Mouse (Mus musculus): ENCODE results near the gene Wfdc2. TPM values are rescaled to one million over a fixed set of nuclear protein-coding genes. Genes with fewer than 3 reads are reported as not detected.
A peak's percentile ranks its signal among the peaks of the same experiment; 100 is the strongest.

Wfdc2 gene
- polyA plus RNA-seq, 1 experiment from 2014 or later, result 15.4 TPM

DNA sequence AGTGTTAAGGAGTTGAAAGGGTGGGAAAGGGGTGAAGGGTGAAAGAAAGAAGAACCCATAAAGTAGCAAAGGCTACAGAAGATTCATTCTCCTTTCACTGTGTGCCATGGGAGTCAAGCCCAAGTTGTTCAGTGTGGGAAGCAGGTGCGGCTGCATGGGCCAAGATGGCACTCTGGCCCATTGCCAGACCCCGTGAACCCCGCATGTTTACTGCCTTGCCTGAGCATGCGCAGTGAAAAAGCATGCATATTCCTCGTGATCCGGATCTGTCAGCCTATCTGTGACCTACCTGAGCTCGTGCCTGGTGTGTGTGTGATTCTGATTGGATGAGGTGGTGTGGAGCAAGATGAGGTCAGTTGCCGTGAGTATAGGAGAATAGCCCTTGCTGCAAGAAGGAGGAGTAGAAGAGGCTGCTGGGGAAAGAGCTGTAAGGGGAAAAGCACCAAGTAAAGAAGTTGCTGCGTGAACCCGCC lies 38.9 kb upstream of the Wfdc2 start:
- Histone ChIP-seq H3K36me3 (ENCODE audit: poor library complexity, severe bottlenecking) (no peaks in the 10 kb centered on the region), H3K27me3 (no peaks in the 10 kb centered on the region), H3K27ac (no peak overlapping the region), H3K9ac (no peak overlapping the region), H3K4me1 (peaks cover 5% of the 10 kb centered on the region; the same call in 1 of the 2 replicates), H3K4me2 (no peak overlapping the region), H3K9me3 (replicated peaks) (peaks cover 8% of the 10 kb centered on the region; the same call in 1 of the 2 replicates), H3K4me3 (no peak overlapping the region)
- WGBS, result 76% methylated on average over 10 of the region's 10 CpGs
- ATAC-seq, result no peak

DNA sequence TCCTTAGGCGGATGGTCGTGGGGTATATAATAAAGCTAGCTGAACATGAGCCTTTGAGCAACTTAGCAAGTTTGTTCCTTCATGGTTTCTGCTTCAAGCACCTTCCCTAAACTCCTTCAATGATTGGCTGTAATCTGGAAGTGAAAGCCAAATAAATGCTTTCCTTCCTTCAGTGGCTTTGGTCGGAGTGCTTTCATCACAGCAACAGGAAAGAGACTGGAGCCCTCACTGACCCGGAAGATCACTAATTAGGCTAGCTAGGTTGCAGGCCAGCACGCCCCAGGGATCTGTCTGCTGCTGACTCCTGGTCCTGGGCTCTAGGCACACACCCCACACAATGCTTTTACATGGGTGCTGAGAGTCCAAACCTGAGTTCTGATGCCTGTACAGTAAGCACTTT lies 33.7 kb upstream of the Wfdc2 start:
- no peak for ATAC-seq
- Histone ChIP-seq H3K4me1 (no peaks in the 10 kb centered on the region), H3K4me3 (no peak overlapping the region), H3K9me3 (replicated peaks) (peaks cover 8% of the 10 kb centered on the region; the same call in 1 of the 2 replicates), H3K9ac (no peak overlapping the region), H3K36me3 (ENCODE audit: poor library complexity, severe bottlenecking) (no peaks in the 10 kb centered on the region), H3K4me2 (no peak overlapping the region), H3K27ac (no peak overlapping the region), H3K27me3 (no peaks in the 10 kb centered on the region)
- 63% methylated on average over 5 of the region's 5 CpGs for WGBS

DNA sequence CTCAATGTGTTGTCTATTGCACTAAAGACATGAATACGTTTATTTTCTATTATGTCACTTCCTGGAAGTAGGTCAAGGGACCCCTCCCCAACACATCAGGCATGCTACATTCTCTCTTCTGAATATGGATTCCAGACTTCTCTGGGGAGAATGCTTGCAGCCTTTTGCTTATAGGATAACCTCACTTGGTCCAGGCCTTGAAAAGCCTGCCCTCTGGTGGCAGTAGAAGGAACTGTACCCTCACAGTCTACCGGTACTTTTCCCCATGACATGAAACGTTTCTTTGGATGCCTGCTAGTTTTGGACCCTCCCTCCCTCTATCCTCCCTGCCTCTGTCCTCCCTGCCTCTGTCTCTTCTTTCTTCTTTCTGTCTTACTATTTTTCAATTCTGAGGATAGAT lies 31.0 kb upstream of the Wfdc2 start:
- Histone ChIP-seq H3K36me3 (ENCODE audit: poor library complexity, severe bottlenecking) (no peaks in the 10 kb centered on the region), H3K9me3 (replicated peaks) (peaks cover 7% of the 10 kb centered on the region; the same call in 1 of the 2 replicates), H3K4me2 (no peak overlapping the region), H3K27ac (no peak overlapping the region), H3K4me1 (no peaks in the 10 kb centered on the region), H3K9ac (no peak overlapping the region), H3K27me3 (no peaks in the 10 kb centered on the region), H3K4me3 (no peak overlapping the region)
- WGBS, result 5% methylated on average over 3 of the region's 3 CpGs
- ATAC-seq, result no peak

DNA sequence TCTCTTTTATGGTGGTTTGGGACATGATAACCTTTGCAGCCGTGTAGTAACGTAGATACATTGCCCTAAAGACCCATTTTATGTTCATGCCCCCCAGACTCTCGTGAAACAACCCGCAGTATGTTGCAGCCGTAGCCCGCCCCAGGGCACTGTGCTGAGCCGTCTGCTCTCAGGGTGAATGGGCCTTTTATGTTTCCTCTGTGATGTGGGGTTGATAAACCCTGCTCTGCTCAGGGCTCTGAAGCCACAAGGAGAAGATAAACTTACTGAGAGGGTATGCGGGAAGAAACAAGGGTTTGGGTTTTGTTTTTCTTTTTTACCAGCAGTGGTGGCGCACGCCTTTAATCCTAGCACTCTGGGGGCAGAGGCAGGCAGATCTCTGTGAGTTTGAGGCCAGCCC lies 27.9 kb upstream of the Wfdc2 start:
- Histone ChIP-seq H3K4me2 (no peak overlapping the region), H3K9me3 (replicated peaks) (no peaks in the 10 kb centered on the region), H3K4me3 (no peak overlapping the region), H3K9ac (no peak overlapping the region), H3K4me1 (no peaks in the 10 kb centered on the region), H3K27me3 (no peaks in the 10 kb centered on the region), H3K36me3 (ENCODE audit: poor library complexity, severe bottlenecking) (no peaks in the 10 kb centered on the region), H3K27ac (no peak overlapping the region)
- 84% methylated on average over 10 of the region's 10 CpGs for WGBS
- no peak for ATAC-seq

GRCm38 (mm10) chr2:164537003-164537402 lies 25.2 kb upstream of the Wfdc2 start:
- Histone ChIP-seq H3K9ac (no peak overlapping the region), H3K4me3 (no peak overlapping the region), H3K9me3 (replicated peaks) (no peaks in the 10 kb centered on the region), H3K4me2 (no peak overlapping the region), H3K27ac (no peak overlapping the region), H3K36me3 (ENCODE audit: poor library complexity, severe bottlenecking) (no peaks in the 10 kb centered on the region), H3K4me1 (no peaks in the 10 kb centered on the region), H3K27me3 (no peaks in the 10 kb centered on the region)
- no peak for ATAC-seq
- WGBS, result 82% methylated on average over 4 of the region's 4 CpGs

DNA sequence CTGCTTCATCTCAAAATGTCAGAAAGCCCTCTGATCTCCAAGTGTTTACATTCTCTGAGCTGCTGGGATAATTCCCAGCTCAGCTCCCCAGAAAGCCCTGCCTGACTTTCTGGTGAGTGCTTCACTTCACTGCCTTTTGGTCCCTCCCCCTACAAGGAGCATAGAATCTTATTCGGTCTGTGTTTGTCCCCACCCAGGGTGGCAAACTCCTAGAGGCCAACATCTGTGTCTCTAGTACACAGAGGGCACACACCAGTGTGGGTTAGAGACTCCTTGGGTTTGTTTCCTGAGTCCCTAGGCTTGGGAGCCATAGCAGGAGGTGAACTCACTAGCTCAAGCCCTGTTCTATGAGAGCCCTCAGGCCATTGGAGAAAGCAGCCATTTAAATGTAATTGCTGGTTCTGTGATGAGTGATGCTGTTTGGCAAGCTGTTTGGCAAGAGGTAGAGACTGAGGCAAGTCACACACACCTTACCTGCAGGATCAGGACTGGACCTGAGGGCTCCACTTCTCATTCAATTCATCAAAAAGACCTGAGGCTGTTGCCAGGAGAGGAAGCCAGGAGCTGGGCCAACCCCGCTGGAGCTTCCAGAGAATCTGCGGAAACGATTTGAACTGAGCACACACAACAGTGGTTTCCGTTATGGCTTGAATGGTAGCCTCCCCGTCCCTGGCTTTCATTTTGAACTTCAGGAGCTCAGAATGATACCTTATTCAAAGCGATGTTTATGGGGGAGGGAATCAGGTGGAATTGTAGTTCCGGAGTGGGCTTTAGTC lies 21.4 kb upstream of the Wfdc2 start:
- Histone ChIP-seq H3K4me3 (no peak overlapping the region), H3K27ac (no peak overlapping the region), H3K4me2 (no peak overlapping the region), H3K9ac (no peak overlapping the region), H3K4me1 (no peaks in the 10 kb centered on the region), H3K27me3 (no peaks in the 10 kb centered on the region; the same call in 1 of the 2 replicates), H3K36me3 (ENCODE audit: poor library complexity, severe bottlenecking) (no peaks in the 10 kb centered on the region), H3K9me3 (replicated peaks) (no peaks in the 10 kb centered on the region)
- 44% methylated on average over 8 of the region's 8 CpGs for WGBS
- no peak for ATAC-seq

DNA sequence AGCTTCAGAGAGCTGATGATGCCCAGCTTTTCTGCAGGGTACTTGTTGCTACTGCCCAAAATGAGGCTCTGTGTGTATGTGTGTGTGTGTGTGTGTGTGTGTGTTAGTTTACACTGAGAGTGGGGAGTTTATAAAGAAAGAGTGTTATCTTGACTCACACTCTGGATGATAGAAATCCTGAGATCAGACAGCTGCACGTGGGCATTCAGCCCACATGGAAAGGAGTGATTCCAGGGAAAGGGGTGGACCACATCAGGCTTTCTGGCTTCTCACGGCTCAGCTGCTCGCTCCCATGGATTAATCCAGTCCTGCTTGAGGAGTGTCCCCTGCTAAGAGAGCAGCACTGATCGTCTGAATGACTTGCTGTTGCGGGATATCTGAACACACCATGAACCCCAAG lies 20.1 kb upstream of the Wfdc2 start:
- Histone ChIP-seq H3K9me3 (replicated peaks) (no peaks in the 10 kb centered on the region), H3K27ac (no peak overlapping the region), H3K4me3 (no peak overlapping the region), H3K36me3 (ENCODE audit: poor library complexity, severe bottlenecking) (no peaks in the 10 kb centered on the region), H3K4me2 (no peak overlapping the region), H3K4me1 (no peaks in the 10 kb centered on the region), H3K9ac (no peak overlapping the region), H3K27me3 (no peaks in the 10 kb centered on the region; the same call in 1 of the 2 replicates)
- no peak for ATAC-seq
- WGBS, result 69% methylated on average over 5 of the region's 5 CpGs

DNA sequence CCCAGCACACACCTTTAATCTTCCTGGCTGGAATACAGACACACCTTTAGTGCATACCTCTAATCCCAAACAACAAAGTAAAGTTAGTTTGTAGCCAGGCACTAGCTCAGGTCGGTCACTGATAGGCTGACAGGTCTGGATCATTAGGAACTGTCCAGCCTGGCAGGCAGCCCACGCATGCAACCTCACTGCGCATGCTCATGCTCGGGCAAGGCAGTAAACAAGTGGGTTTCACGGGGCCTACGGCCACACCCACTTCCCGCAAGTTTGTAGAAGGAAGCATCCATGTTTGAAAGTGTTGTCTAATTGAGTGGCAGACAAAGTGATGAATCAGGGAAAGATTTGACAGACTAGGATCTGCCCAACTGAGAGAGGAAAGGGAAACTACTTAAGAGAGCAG lies 19.6 kb upstream of the Wfdc2 start:
- no peak overlapping the region for H3K4me2 ChIP-seq
- no peaks in the 10 kb centered on the region; the same call in 1 of the 2 replicates for H3K27me3 ChIP-seq
- H3K9me3 ChIP-seq (replicated peaks), result no peaks in the 10 kb centered on the region
- no peak overlapping the region for H3K27ac ChIP-seq
- 84% methylated on average over 7 of the region's 7 CpGs for WGBS
- no peaks in the 10 kb centered on the region for H3K4me1 ChIP-seq
- H3K4me3 ChIP-seq, result no peak overlapping the region
- no peaks in the 10 kb centered on the region for H3K36me3 ChIP-seq (ENCODE audit: poor library complexity, severe bottlenecking)
- no peak for ATAC-seq
- no peak overlapping the region for H3K9ac ChIP-seq

DNA sequence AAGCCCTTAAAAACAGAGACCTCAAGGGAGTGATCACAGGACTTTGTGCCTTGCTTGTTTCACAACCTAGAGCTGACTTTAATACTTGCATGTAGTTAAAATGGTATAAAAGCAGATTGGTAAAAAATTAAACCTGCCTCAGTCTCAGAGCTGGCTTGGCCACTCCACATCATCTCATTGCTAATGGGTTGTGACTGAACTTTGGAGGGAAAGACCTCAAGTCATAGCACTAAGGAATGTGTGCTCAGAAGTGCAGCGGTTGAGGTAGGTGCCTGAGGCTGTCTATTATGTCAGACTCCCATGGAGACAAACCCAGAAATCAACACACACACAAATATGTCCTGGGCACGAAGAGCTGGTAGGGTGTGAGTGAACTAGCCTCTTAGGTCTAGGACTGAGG lies 18.5 kb upstream of the Wfdc2 start:
- 62% methylated on average over 2 of the region's 2 CpGs for WGBS
- no peaks in the 10 kb centered on the region for H3K36me3 ChIP-seq (ENCODE audit: poor library complexity, severe bottlenecking)
- no peak for ATAC-seq
- no peak overlapping the region for H3K9ac ChIP-seq
- H3K4me2 ChIP-seq, result no peak overlapping the region
- no peaks in the 10 kb centered on the region for H3K9me3 ChIP-seq (replicated peaks)
- H3K27ac ChIP-seq, result no peak overlapping the region
- H3K4me3 ChIP-seq, result no peak overlapping the region
- H3K27me3 ChIP-seq, result no peaks in the 10 kb centered on the region; the same call in 1 of the 2 replicates
- no peaks in the 10 kb centered on the region for H3K4me1 ChIP-seq

DNA sequence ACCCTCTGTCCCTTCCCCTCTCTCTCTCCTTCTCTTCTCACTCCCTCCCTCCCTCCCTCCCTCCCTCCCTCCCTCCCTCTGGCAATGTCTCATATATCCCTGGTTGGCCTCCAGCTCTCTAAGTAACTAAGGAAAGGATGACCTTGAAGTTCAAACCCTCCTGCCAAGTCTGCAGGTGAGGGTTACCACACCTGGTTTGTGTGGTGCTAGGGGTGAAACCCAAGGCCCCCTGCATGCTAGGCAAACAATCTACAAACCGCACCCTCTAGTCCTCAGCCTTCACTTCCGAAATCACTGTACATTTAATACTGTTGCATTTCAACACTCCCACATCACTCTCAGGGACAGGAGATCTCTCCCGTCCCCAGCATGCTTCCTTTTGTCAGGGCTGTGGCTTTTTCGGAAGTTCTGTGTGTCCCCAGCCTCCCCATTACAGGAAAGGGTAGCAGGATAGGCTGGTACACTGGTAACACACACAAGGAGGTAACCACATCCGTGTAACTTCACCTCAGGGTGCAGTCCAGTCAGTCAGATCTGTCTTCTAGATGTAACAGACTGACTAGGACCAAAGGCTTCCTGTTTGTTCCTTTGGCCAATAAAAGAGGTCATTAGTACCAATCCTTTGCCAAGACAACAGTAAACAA lies 17.6 kb upstream of the Wfdc2 start:
- WGBS, result 57% methylated on average over 5 of the region's 5 CpGs
- Histone ChIP-seq H3K4me1 (no peaks in the 10 kb centered on the region), H3K27me3 (no peaks in the 10 kb centered on the region; the same call in 1 of the 2 replicates), H3K4me2 (no peak overlapping the region), H3K27ac (no peak overlapping the region), H3K9me3 (replicated peaks) (no peaks in the 10 kb centered on the region), H3K9ac (no peak overlapping the region), H3K36me3 (ENCODE audit: poor library complexity, severe bottlenecking) (no peaks in the 10 kb centered on the region), H3K4me3 (no peak overlapping the region)
- ATAC-seq, result no peak

DNA sequence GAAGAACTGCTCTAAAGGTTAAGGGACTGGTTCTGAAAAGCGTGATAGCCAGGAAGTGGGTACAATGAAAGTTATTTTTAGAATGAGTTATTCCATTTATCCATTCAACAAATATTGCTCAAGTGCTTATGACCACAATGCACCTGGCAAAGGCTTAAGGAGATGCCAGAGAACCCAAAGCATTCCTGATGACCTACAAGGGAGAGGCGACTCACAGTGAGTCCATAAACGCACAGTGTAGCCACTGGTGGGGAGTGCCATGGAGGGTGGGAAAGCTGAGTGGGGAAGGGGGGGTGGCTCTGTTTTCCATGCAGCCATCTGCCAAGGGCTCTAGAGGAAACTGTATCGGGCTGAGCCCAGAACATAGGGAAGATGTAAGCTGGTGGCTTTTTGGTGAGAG lies 12.9 kb upstream of the Wfdc2 start:
- Histone ChIP-seq H3K36me3 (ENCODE audit: poor library complexity, severe bottlenecking) (no peaks in the 10 kb centered on the region), H3K4me1 (peaks cover 7% of the 10 kb centered on the region), H3K9ac (no peak overlapping the region), H3K27me3 (no peaks in the 10 kb centered on the region; the same call in 1 of the 2 replicates), H3K27ac (no peak overlapping the region), H3K4me2 (no peak overlapping the region), H3K4me3 (no peak overlapping the region), H3K9me3 (replicated peaks) (no peaks in the 10 kb centered on the region)
- WGBS, result 52% methylated on average over 4 of the region's 4 CpGs
- no peak for ATAC-seq

- no peaks in the 10 kb centered on the region for H3K9me3 ChIP-seq (replicated peaks)
- H3K4me3 ChIP-seq, result no peak overlapping the region
- peaks cover 7% of the 10 kb centered on the region for H3K4me1 ChIP-seq
- 17% methylated on average over 10 of the region's 10 CpGs for WGBS
- H3K9ac ChIP-seq, result no peak overlapping the region
- H3K27me3 ChIP-seq, result no peaks in the 10 kb centered on the region
- peak overlapping the region; percentile 11; the same call in 1 of the 2 replicates for H3K4me2 ChIP-seq
- no peaks in the 10 kb centered on the region for H3K36me3 ChIP-seq (ENCODE audit: poor library complexity, severe bottlenecking)
- no peak for ATAC-seq
- no peak overlapping the region for H3K27ac ChIP-seq
Observed at GRCm38 (mm10) chr2:164549963-164550894, 12.0 kb upstream of the Wfdc2 start.

All from forebrain, embryonic 13.5 days (tissue).